Mouse (Mus musculus) urinary bladder, postnatal 36 days (tissue): ENCODE measurements at regions not wholly inside any gene's neighbourhood (a gene's known extent, or its start where the extent isn't known, plus 50 kb on each side); places are given as distances from the start of the nearest gene placed in this dataset.

Experiments used
- DNase-seq, 2 experiments: peaks; one replicate each; pipeline ENCODE4 v3.0.0; 2022; ENCODE audit warnings: low spot score in 2 of 2, mixed read lengths in 1 of 2

- DNase-seq = no peak
Measured at GRCm38 (mm10) chr2:75324146-75324749, 334.8 kb upstream of the Hnrnpa3 start.

- DNase-seq = no peak
Measured at GRCm38 (mm10) chr2:75329598-75329997, 329.5 kb upstream of the Hnrnpa3 start.

- no peak for DNase-seq
Measured at GRCm38 (mm10) chr2:75341310-75341709, 317.8 kb upstream of the Hnrnpa3 start.

- no peak for DNase-seq
Measured at GRCm38 (mm10) chr2:75341726-75342280, 317.3 kb upstream of the Hnrnpa3 start.

GRCm38 (mm10) chr2:75350902-75351301, 308.2 kb upstream of the Hnrnpa3 start:
- DNase-seq = no peak

- DNase-seq = no peak
Measured at GRCm38 (mm10) chr2:75351965-75352364, 307.1 kb upstream of the Hnrnpa3 start.

- no peak for DNase-seq
Measured at GRCm38 (mm10) chr2:75352564-75352963, 306.5 kb upstream of the Hnrnpa3 start.

- no peak for DNase-seq
Measured at GRCm38 (mm10) chr2:75356691-75357375, 302.2 kb upstream of the Hnrnpa3 start.

GRCm38 (mm10) chr2:75357516-75357915, 301.5 kb upstream of the Hnrnpa3 start:
- no peak for DNase-seq

- DNase-seq = no peak
Measured at GRCm38 (mm10) chr2:75360936-75361335, 298.1 kb upstream of the Hnrnpa3 start.

- DNase-seq = no peak
Measured at GRCm38 (mm10) chr2:75376666-75377065, 282.4 kb upstream of the Hnrnpa3 start.

- no peak for DNase-seq
Measured at GRCm38 (mm10) chr2:75385551-75386263, 273.4 kb upstream of the Hnrnpa3 start.

GRCm38 (mm10) chr2:75386636-75387035, 272.4 kb upstream of the Hnrnpa3 start:
- DNase-seq = no peak

GRCm38 (mm10) chr2:75392041-75392440, 267.0 kb upstream of the Hnrnpa3 start:
- no peak for DNase-seq

- no peak for DNase-seq
Measured at GRCm38 (mm10) chr2:75394928-75395673, 264.0 kb upstream of the Hnrnpa3 start.

- DNase-seq = no peak
Measured at GRCm38 (mm10) chr2:75396016-75396415, 263.0 kb upstream of the Hnrnpa3 start.

- DNase-seq = no peak
Measured at GRCm38 (mm10) chr2:75400291-75400870, 258.7 kb upstream of the Hnrnpa3 start.

GRCm38 (mm10) chr2:75403791-75404190, 255.3 kb upstream of the Hnrnpa3 start:
- DNase-seq = no peak

- no peak for DNase-seq
Measured at GRCm38 (mm10) chr2:75405524-75406214, 253.4 kb upstream of the Hnrnpa3 start.

- DNase-seq = peak in 1 of 2 experiments; percentile 9
Measured at GRCm38 (mm10) chr2:75406721-75407455, 252.2 kb upstream of the Hnrnpa3 start.
